Mouse (Mus musculus) Patski (cell line): ENCODE measurements around the gene Mterf2. TPM values are rescaled to one million over a fixed set of nuclear protein-coding genes. Genes with fewer than 3 reads are reported as not detected.

ENCODE experiments used
- ATAC-seq: fragments of 100-300 bp; one replicate; pipeline ENCODE4 v1.8.0; 2021
- CTCF ChIA-PET: fragments of 350-600 bp; sonication (Branson Sonifier 250); formaldehyde crosslinking; loops from one replicate; lab custom pipeline; 2022; ENCODE audit warnings: inconsistent platforms; lab: Charles Lee
- POLR2A ChIA-PET: fragments of 350-600 bp; sonication (Branson Sonifier 250); formaldehyde crosslinking; loops from one replicate; lab custom pipeline; 2022; ENCODE audit warnings: antibody characterized with exemption, inconsistent platforms; lab: Charles Lee
- DNase-seq: peaks from one replicate; pipeline ENCODE4 v3.0.0-alpha.2; 2011; ENCODE audit warnings: low read depth, low spot score
- H3K27me3 ChIP-seq: fragments of 371-371 bp; one replicate; pipeline ENCODE4 v1.5.1; 2021
- CTCF ChIP-seq: fragments of 100-300 bp; IDR thresholded peaks from one replicate; pipeline ENCODE4 v1.5.1; 2021
- in situ Hi-C: fragments of 300-500 bp; cut with MboI; formaldehyde crosslinking; loops from 3 replicates; pipeline ENCODE4 v1.11.1; 2018; ENCODE audit warnings: low pct_unique_long_range_greater_than_20kb, mixed read lengths
- polyA plus RNA-seq: library from polyadenylated mRNA; unstranded; gene quantifications from one replicate; pipeline ENCODE4 v1.2.3, GENCODE M21; 2021

The Mterf2 gene
- polyA plus RNA-seq, 1 experiment from 2014 or later = 12.3 TPM

GRCm38 (mm10) chr10:85141465-85141864 is 13.6 kb upstream of the Mterf2 start:
- DNase-seq (no peak), ATAC-seq (no peak)
- no peaks in the 10 kb centered on the region for H3K27me3 ChIP-seq
- ChIA-PET CTCF (interaction anchor here (1.7 to 4.3 kb wide), 3 partner anchors 11 to 42 kb away, joined by 3 to 21 read pairs (median 5); no protein-coding TSS in a partner anchor), POLR2A (no interaction called here)
- in situ Hi-C loops = no loop called here
- TF ChIP-seq CTCF = no peak

- no peaks in the 10 kb centered on the region for H3K27me3 ChIP-seq
- in situ Hi-C loops = no loop called here
- ATAC-seq (no peak), DNase-seq (no peak)
- CTCF ChIA-PET = interaction anchor here (1.5 kb wide), 1 partner anchor 16 kb away, joined by 3 read pairs; no protein-coding TSS in a partner anchor
- no peak for TF ChIP-seq CTCF
- POLR2A ChIA-PET = no interaction called here
These were observed 8.7 kb upstream of the Mterf2 start for GRCm38 (mm10) chr10:85136573-85136972.

- ChIA-PET POLR2A (no interaction called here), CTCF (interaction anchor here (1.1 to 1.8 kb wide), 2 partner anchors 9 to 15 kb away, joined by 3 to 8 read pairs; no protein-coding TSS in a partner anchor)
- ATAC-seq = peak; percentile 33
- in situ Hi-C loops = no loop called here
- no peaks in the 10 kb centered on the region for H3K27me3 ChIP-seq
- no peak for TF ChIP-seq CTCF
- peak; percentile 4 for DNase-seq
These were observed 626 bp upstream of the Mterf2 start for GRCm38 (mm10) chr10:85128453-85128852.

- POLR2A ChIA-PET = no interaction called here
- CTCF ChIA-PET = no interaction called here
- in situ Hi-C loops = no loop called here
- no peak for ATAC-seq
- no peak for TF ChIP-seq CTCF
- no peak for DNase-seq
- H3K27me3 ChIP-seq = no peaks in the 10 kb centered on the region
These were observed 2.6 kb downstream of the Mterf2 start for GRCm38 (mm10) chr10:85125184-85125583.

- ChIA-PET CTCF (interaction anchor here (2.5 kb wide), 1 partner anchor 13 kb away, joined by 8 read pairs; the partner anchor contains the start of gene Mterf2), POLR2A (no interaction called here)
- H3K27me3 ChIP-seq = no peaks in the 10 kb centered on the region
- TF ChIP-seq CTCF = no peak
- ATAC-seq (no peak), DNase-seq (no peak)
- in situ Hi-C loops = no loop called here
These were observed 13.4 kb downstream of the Mterf2 start for GRCm38 (mm10) chr10:85114409-85114808.

GRCm38 (mm10) chr10:85103085-85103885 is 24.5 kb downstream of the Mterf2 start:
- ATAC-seq (peak; percentile 48), DNase-seq (no peak)
- POLR2A ChIA-PET = no interaction called here
- CTCF ChIA-PET = interaction anchor here (1.0 kb wide), 1 partner anchor 17 kb away, joined by 3 read pairs; no protein-coding TSS in a partner anchor
- no peaks in the 10 kb centered on the region for H3K27me3 ChIP-seq
- TF ChIP-seq CTCF = no peak
- in situ Hi-C loops = no loop called here

GRCm38 (mm10) chr10:85102247-85103084 is 25.4 kb downstream of the Mterf2 start, which contains the start of the genes Fhl4 and Tmem263:
Gene Fhl4 (minus strand): TSS chr10:85102495.
Gene Tmem263 (plus strand): TSS chr10:85102627.
- no peaks in the 10 kb centered on the region for H3K27me3 ChIP-seq
- POLR2A ChIA-PET = no interaction called here
- peak; percentile 86 for ATAC-seq
- no peak for DNase-seq
- in situ Hi-C loops = no loop called here
- TF ChIP-seq CTCF = no peak
- CTCF ChIA-PET = interaction anchor here (1.0 kb wide), 1 partner anchor 18 kb away, joined by 3 read pairs; no protein-coding TSS in a partner anchor

GRCm38 (mm10) chr10:85101841-85102240 is 26.0 kb downstream of the Mterf2 start:
- no peak for TF ChIP-seq CTCF
- POLR2A ChIA-PET = no interaction called here
- DNase-seq (no peak), ATAC-seq (no peak)
- CTCF ChIA-PET = no interaction called here
- H3K27me3 ChIP-seq = no peaks in the 10 kb centered on the region
- in situ Hi-C loops = no loop called here

- CTCF ChIA-PET = no interaction called here
- POLR2A ChIA-PET = no interaction called here
These were observed 56.1 kb downstream of the Mterf2 start for GRCm38 (mm10) chr10:85071605-85072152.

More at GRCm38 (mm10) chr10:85071605-85072152, 56.1 kb downstream of the Mterf2 start:
- TF ChIP-seq CTCF = no peak
- no peaks in the 10 kb centered on the region for H3K27me3 ChIP-seq
- in situ Hi-C loops = no loop called here
- ATAC-seq (no peak), DNase-seq (no peak)

Other genes starting within 250 kb of the Mterf2 start
- 29.8 TPM for gene Ric8b, start 210.4 kb downstream of the Mterf2 start, polyA plus RNA-seq
- gene Fhl4, start 25.5 kb downstream of the Mterf2 start, polyA plus RNA-seq = 4.7 TPM
- gene Tmem263, start 25.4 kb downstream of the Mterf2 start, polyA plus RNA-seq = 26.5 TPM
- gene Cry1, start 57.0 kb upstream of the Mterf2 start, polyA plus RNA-seq = 9.2 TPM